Mouse (Mus musculus): Measurements from ENCODE around the gene Usp8.

DNA sequence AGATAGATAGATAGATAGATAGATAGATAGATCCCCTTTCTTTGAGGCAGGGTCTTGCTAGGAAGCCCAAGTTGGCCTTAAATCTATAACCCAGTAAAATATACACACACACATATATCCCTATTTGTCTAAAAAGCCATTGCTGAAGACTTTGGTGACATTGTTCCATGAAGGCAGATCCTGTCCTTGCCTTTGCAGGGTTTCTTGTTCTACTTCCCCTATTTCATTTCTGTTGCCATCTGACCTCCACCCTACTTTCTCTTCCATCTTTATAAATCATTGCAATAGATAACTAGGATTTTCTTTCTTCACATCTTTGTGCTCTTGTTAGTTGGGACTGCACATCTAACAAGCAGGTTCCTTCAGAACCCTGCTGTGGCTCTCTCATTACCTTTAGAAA is 5.8 kb downstream of the Usp8 start:
- TF ChIP-seq POLR2A (IDR thresholded peaks at IDR 0.05; ENCODE audit: insufficient read length, low read depth), result no peak
- no peak for TF ChIP-seq REST (IDR thresholded peaks at IDR 0.05; ENCODE audit: insufficient read depth, insufficient read length)
- no peak for TF ChIP-seq TCF12 (IDR thresholded peaks at IDR 0.05; ENCODE audit: insufficient read depth, poor library complexity, severe bottlenecking)
- no peak for TF ChIP-seq E2F4 (IDR thresholded peaks at IDR 0.05; ENCODE audit: insufficient read depth)
- no peak for TF ChIP-seq TCF3 (IDR thresholded peaks at IDR 0.05; ENCODE audit: insufficient read length, low read depth)
- no peak for TF ChIP-seq USF1 (IDR thresholded peaks at IDR 0.05; ENCODE audit: low read depth)
